Mouse (Mus musculus) retina, embryonic 14.5 days (tissue): Measurements from ENCODE around the gene Sit1.
A peak's percentile ranks its signal among the peaks of the same experiment; 100 is the strongest.
"Not testable (repeated sequence)": the region's sequence is repeated elsewhere in the genome, so short reads cannot be mapped to it uniquely, and the experiment has no call there.

Source experiments
- DNase-seq: peaks from one replicate; pipeline ENCODE4 v3.0.0-alpha.2; 2015; ENCODE audit warnings: low spot score

The Sit1 gene

GRCm38 (mm10) chr4:43499407-43500333 is 16.1 kb upstream of the Sit1 start, which contains the start of gene Arhgef39:
TSS of gene Arhgef39 (minus strand) at chr4:43499695.
- DNase-seq = peak; percentile 93

- peak; percentile 67 for DNase-seq
Measured at GRCm38 (mm10) chr4:43498983-43499382, 15.4 kb upstream of the Sit1 start.

- no peak for DNase-seq
Measured at GRCm38 (mm10) chr4:43497946-43498345, 14.4 kb upstream of the Sit1 start.

GRCm38 (mm10) chr4:43497405-43497804 is 13.9 kb upstream of the Sit1 start:
- no peak for DNase-seq

- DNase-seq = no peak
Measured at GRCm38 (mm10) chr4:43496587-43496986, 13.1 kb upstream of the Sit1 start.

- DNase-seq = no peak
Measured at GRCm38 (mm10) chr4:43493846-43494240, 10.3 kb upstream of the Sit1 start.

- peak; percentile 99 for DNase-seq
Measured at GRCm38 (mm10) chr4:43493186-43493845, 9.8 kb upstream of the Sit1 start.

GRCm38 (mm10) chr4:43492821-43493185 is 9.3 kb upstream of the Sit1 start, which contains the start of gene Ccdc107:
TSS of gene Ccdc107 (plus strand) at chr4:43492900.
- DNase-seq = peak; percentile 92

- peak; percentile 40 for DNase-seq
Measured at GRCm38 (mm10) chr4:43492101-43492820, 8.7 kb upstream of the Sit1 start.

GRCm38 (mm10) chr4:43490801-43491200 is 7.3 kb upstream of the Sit1 start:
- DNase-seq = no peak

GRCm38 (mm10) chr4:43489611-43490010 is 6.1 kb upstream of the Sit1 start:
- no peak for DNase-seq

- DNase-seq = not testable (repeated sequence)
Measured at GRCm38 (mm10) chr4:43485666-43486065, 2.1 kb upstream of the Sit1 start.

GRCm38 (mm10) chr4:43482591-43482990 is 943 bp downstream of the Sit1 start:
- DNase-seq = no peak

GRCm38 (mm10) chr4:43481894-43482456 is 1.6 kb downstream of the Sit1 start:
- DNase-seq = no peak

- DNase-seq = no peak
Measured at GRCm38 (mm10) chr4:43480985-43481384, 2.5 kb downstream of the Sit1 start.

GRCm38 (mm10) chr4:43478906-43479832 is 4.4 kb downstream of the Sit1 start:
- peak; percentile 80 for DNase-seq

- DNase-seq = no peak
Measured at GRCm38 (mm10) chr4:43478534-43478858, 5.0 kb downstream of the Sit1 start.

- DNase-seq = peak; percentile 96
Measured at GRCm38 (mm10) chr4:43477857-43478533, 5.5 kb downstream of the Sit1 start.

- DNase-seq = no peak
Measured at GRCm38 (mm10) chr4:43476604-43477003, 6.9 kb downstream of the Sit1 start.

GRCm38 (mm10) chr4:43473636-43474035 is 9.9 kb downstream of the Sit1 start:
- DNase-seq = no peak

- no peak for DNase-seq
Measured at GRCm38 (mm10) chr4:43470301-43470700, 13.2 kb downstream of the Sit1 start.
